Mouse (Mus musculus) liver (tissue): ENCODE data around the gene Olfr1342.
A peak's percentile ranks its signal among the peaks of the same experiment; 100 is the strongest.

Experiments used
- DNase-seq: peaks from one replicate; pipeline ENCODE4 v3.0.0-alpha.2; 2020; ENCODE audit warnings: mixed read lengths

Olfr1342 gene

DNA sequence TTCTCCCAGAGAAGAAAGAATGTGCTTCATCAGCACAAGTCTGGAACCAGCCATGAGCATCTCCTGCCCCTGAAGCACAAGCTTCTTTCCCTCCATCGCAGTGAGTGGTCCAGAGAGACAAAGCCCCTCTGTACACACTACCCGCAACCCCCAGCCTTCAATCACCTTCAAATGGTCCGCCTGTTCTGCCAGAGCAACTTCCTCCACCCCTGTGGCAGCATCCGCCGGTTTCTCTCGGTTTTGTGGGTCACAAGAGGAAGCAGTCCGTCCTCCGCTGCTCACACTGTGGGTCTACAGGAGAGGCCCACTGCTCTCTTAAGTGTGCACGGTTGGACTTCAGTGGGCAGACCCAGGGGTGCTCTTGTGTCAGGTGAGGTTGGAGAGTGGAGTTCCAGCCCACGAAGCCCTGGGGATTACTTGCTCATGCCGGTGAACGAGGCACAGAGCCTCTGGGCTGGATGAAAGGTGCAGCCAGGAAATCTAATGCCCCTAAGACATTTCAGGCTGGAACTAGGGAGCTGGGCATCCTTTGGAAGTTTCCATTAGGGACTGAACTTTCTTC, at the start of gene Olfr1342:
Olfr1342 (minus strand) TSS at position 345 of the 562 bp plus-strand sequence.
- DNase-seq = peak; percentile 4

GRCm38 (mm10) chr4:118741881-118742280, 49.3 kb upstream of the Olfr1342 start:
- DNase-seq = no peak

DNA sequence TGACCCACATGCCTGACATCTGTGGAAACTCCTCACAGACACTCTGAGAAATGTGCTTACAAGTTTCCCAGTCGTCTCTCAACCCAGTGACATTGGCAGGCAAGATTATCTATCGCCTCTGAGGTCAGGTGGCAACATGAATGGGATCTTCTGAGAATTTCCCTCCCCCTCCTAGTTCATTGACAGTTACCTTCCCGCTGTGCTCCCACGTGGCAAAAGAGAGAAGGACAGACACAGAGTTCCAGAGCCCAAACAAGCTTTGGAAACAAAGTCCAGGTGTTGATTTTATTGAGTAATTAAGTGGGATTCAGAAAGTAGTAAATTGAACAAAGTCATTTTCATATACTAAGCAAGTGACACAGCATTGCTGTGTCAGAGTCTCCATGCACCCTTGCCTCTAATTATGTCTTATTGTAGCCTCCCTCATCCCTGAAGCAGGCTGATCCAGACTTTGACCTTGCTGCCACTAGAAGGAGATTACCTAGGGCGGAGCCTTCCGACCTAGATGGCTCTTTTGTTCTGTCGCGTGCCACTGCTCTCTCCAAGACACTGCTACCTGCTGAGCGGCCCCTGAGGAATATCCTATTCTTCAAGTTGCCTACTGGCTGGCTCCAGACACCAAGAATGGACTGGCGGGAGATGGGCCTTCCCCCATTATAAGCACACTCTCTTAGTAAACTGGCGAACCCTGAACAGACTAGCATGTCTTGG, 48.6 kb upstream of the Olfr1342 start:
- DNase-seq = no peak

GRCm38 (mm10) chr4:118739574-118739973, 47.0 kb upstream of the Olfr1342 start:
- no peak for DNase-seq

DNA sequence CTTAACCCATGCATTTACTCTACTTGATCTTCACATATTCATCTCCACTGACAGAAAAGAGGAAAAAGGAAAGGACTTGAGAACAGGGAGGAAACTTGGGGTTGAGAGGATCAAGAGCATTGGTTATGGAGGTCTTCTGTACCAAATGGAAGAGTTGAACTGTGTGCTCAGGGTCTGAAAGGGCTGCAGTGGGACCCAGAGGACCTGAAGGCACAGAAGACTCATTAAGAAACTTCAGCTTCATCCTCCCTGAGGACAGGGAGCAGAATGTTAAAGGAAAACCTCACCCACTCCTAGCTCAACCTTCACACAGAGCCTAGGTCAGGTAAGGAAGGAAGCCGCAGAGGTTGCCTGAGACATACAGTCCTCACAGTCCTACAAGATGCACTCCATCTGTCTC, 39.3 kb upstream of the Olfr1342 start, which contains the start of gene Olfr1339:
Olfr1339 (plus strand) TSS at position 301 of the 400 bp plus-strand sequence.
- DNase-seq = no peak

GRCm38 (mm10) chr4:118721742-118722483, 29.4 kb upstream of the Olfr1342 start:
- DNase-seq = peak; percentile 10

DNA sequence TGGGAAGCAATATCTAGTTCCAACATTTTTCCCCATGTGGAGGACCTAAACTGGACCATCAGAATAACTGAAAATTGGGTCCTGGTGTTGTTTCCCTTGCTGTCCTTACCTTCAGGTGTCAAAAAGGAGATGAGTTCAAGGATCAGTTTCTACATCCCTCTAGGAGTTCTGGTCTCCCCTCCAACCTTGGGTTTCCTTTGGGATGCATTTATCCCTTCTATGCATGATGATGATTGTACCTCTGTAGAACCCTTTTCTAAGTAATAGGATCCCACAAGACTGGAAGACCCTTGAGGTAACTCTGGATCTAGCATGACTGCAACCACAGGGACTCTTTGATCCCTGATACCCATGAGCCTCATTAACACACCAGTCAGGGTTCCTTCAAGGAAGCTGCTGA, 27.3 kb upstream of the Olfr1342 start, which contains the start of gene Olfr1340:
Olfr1340 (plus strand) TSS at position 301 of the 400 bp plus-strand sequence.
- no peak for DNase-seq

DNA sequence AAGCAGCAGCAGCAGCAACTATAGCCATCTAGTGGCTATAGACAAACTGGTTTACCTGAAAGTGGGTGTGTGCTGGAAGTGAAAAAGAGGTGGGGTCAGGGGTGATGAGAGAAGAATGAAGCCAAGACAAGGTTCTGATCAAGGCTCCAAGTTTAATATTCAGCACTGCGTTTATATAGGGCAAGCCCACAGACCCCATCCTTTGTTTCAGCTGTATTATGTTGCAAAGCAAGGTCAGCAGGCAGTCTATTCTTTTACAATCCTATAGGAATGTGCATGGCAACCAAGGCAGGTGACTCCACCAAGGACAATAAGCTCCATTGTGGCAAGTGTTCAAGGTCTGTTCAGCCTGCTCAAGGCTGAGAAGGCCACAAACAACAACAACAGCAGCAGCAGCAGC, 19.1 kb upstream of the Olfr1342 start:
- DNase-seq = no peak

- DNase-seq = no peak
Measured at GRCm38 (mm10) chr4:118708086-118708485, 15.5 kb upstream of the Olfr1342 start.

DNA sequence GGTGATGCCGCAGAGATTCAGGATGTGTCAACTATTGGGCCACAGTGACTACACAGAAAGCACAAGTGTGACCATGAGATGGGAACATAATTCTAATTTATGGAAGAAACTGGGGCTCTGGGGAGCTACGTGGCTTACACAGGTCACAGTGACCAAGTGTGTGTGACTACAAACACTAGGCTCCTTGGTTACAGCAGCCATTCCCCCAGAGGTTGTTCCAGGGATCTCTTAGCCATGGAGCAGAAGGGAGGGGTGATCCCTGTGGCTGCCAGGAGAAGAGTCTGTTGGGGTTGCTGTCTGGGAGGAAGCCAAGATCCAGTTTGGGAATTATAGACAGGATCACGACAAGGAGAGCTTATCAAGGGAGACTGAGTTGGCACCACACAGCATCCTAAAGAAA, 10.7 kb upstream of the Olfr1342 start, which contains the start of gene Olfr1341:
Olfr1341 (plus strand) TSS at position 301 of the 400 bp plus-strand sequence.
- DNase-seq = no peak

- no peak for DNase-seq
Measured at GRCm38 (mm10) chr4:118693812-118694211, 1.3 kb upstream of the Olfr1342 start.

GRCm38 (mm10) chr4:118687086-118687485, 5.5 kb downstream of the Olfr1342 start:
- no peak for DNase-seq

DNA sequence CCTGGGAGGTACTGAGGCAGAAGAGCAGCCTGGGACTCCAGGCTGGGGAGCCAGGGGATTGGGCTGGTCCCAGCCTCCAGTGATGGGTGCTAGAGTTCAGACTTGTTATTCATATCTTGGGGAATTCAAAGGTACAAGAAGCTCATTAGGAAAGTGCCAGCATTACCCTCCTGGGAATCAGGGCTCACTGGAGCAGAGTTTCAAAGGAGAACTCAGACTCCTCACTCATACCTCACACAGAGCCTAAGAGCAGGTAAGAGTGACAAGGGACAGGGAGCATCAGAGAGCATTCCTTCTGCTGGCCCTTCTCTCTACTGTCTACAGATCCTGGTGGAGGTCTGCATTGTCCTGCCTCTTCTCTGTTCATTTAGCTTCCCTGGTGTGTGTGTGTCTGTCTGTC, 33.9 kb downstream of the Olfr1342 start, which contains the start of gene Olfr62:
Olfr62 (plus strand) TSS at position 301 of the 400 bp plus-strand sequence.
- DNase-seq = no peak

GRCm38 (mm10) chr4:118645234-118645633, 47.3 kb downstream of the Olfr1342 start:
- peak; percentile 66 for DNase-seq

GRCm38 (mm10) chr4:118642346-118643190, 50.0 kb downstream of the Olfr1342 start:
- no peak for DNase-seq
